Mouse (Mus musculus) embryo, embryonic 10.5 days (tissue): ENCODE data around the gene Sh3bp4.

Source experiments
- DNase-seq: peaks from one replicate; pipeline ENCODE4 v3.0.0-alpha.2; 2015; ENCODE audit warnings: low spot score

Gene Sh3bp4

DNA sequence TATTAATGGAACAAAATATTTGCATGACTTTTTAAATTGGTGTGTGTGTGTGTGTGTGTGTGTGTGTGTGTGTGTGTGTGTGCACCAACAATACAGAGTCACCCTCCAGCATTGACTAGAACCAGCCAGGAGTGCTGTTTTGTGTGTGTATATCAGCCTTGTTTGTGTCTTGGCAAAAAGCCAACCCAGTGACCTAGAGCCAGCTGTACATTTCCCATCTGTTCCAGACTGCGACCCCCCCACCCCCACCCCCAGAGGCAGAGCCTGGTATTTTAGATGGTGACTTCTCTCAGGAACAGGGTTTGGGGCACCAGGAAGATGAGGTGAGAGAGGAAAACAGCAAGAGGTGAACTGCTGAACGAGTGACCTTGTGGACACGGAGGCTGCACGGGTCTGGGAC is 24.2 kb downstream of the Sh3bp4 start:
- no peak for DNase-seq

DNA sequence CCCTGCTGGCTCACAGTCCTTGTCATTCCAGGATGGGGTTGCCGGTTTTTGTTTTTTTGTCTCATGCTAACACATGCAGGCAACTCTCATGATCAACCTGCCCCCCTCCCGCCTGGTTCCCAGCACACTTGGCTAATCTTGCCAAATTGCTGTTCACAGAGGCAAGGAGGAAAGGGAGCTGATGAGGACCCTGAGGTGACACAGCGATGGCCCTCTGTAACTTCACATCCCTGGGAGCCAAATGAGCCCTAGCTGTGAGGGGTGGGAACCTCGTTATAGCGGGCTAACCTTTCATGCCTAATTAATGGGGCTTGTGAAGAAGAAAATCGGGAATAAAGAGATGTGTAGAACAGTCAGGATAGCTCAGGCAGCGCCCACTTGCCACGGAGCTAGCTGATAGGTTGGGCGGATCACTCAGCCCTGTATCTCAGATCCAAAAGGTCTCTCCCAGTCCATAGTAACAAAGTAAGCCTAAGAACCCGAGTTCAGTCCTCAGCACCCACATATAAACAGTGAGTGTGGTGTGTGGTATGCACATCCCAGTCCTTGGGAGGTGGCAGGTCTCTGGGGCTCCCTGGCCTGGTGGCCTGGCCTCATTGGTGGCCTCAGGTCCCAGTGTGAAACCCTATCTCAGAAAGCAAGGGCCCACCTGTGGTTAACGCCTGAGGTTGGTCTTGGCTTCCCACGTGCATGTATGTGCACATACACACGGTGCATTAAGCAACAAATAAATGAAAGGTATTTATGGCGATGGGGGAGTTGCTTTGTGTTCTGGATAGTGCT is 25.6 kb downstream of the Sh3bp4 start:
- DNase-seq: no peak

- DNase-seq: peak; percentile 76
These were observed 32.2 kb downstream of the Sh3bp4 start for GRCm38 (mm10) chr1:89102231-89103003.

DNA sequence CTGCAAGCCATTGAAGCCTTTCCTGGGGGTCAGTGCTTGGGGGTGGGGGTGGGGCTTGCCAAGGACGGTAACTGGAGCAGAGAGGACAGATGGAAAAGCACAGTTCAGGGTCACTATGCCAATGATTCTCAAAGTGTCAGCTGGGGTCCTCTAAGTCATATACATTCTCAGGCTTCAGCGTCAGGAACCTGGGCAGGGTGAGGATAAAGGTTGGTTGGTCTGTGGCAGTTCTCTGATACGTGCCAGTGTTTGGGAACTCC is 32.7 kb downstream of the Sh3bp4 start:
- peak; percentile 54 for DNase-seq

DNA sequence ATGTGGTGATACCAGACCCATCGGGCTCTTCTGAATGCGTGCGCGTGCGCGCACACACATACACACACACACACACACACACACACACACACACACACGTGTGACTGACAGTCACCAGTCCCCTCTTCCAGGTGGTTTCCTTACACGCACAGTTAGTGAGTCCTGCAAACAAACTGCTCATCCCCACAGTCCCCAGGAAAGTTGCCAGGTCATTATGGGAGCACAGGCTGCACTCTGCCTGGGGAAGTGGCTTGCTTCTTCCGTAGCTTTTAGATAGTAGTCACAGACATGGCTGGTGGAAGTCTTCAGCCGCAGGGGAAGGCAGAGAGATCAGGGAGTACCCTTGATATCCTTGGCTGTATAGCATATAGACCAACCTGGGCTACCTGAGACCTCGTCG is 33.3 kb downstream of the Sh3bp4 start:
- DNase-seq: no peak

DNA sequence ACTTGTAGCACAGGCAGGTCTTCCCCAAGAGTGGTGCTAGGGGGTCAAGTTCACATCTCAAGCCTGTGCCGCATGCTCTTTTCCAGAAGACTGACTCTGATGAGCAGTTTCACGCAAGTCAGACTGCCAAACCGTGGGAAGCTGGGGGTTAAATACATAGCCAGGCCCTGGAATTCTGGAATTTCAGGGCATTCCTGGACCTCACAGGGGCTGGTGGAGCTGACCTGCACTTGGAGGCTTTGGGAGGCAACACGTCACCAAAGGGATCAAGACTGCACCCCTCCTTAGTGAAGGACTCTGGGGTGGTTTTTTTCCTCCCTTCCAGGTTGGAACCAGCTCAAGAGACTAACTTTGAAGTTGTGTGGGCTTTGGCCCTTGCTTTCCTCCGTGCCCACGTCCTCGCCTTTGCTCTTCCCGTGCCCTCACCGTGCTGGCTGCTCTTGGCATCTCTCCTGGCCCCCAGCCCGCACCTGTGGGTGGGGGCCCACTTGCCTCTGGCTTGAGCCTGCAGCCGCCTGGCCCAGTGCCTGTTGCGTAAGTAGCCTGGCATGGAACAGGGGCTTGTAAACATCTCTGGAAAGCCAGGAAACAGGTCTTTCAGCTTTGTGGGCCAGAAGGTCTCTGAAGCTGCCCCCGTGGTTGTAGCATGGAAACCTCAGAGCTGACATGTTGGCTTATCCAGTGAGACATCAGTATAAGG is 34.0 kb downstream of the Sh3bp4 start:
- DNase-seq: no peak

GRCm38 (mm10) chr1:89105891-89106830 is 35.9 kb downstream of the Sh3bp4 start:
- no peak for DNase-seq

DNA sequence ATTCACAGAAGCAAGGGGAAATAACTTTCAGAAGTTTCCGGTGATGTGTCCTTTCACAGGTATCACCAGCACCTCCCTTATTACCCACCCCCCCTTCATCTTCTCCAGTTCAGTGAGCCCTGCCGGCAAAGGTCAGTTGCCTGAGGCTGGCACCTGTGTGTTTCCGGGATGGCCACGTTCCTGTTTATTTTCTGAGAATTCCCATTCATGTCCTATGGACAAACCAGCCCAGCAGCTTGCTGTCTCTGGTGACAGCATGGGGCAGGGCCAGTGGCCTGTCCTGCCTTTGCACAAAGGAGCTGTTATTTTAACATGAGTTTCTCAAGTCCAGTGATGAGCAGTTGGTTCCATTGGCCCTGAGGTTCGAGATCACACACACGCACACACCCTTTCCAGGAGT is 37.3 kb downstream of the Sh3bp4 start:
- no peak for DNase-seq

GRCm38 (mm10) chr1:89108340-89108896 is 38.2 kb downstream of the Sh3bp4 start:
- peak; percentile 72 for DNase-seq

DNA sequence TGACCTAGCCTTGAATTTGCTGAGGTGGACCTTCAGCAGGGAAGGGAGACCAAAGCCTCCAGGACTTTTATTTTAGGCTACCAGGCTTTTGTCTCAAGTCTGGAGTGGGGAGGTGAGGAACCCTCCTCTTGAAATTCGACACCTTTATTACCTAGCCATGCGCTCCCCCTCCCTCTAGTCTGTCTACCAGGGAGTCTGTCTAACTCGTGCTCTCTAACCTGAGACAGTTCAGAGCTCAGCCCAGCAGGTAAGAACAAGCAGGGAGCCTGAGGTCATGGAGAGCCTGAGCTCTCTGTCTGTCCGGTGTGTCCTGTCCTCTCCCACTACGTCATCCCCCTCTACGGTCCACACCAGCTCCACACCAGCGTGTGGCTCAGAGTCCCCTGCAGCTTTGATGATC is 39.6 kb downstream of the Sh3bp4 start:
- peak; percentile 55 for DNase-seq

DNA sequence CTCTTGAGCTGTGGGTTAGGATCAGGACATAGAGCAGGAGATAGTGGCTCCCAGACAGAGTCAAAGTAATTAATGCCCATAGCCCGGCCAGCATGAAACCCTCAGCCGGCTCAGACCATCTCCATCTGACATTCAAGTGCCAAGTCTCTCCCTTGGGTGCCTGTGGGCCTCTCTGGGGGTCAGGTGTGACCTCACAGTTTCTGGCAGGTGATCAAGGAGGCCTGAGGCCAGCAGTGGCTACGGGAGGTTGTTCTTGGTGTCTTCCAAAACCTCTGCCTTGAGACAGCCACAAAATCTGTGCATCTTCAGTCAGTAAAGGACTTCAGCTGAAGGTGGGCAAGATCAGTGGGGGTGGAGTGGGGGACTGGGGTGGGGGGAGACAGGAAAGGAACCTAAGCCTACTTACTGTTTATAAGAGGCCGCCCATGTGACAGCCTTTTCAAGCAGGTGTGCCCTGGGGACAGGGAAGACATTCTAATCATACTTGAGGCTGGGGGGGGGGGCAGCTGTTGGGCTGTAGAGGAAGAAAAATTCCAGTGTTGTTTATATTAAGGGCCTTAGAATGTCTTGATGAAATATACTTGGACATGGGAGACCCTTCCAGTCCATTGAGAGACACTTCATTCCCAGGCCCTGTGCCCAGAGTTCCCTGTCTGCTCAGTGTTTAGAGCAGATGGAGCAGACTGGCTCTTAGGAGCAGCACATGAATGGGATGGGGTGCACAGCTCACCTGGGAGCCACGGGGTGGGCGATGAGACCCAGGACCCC is 40.7 kb downstream of the Sh3bp4 start:
- no peak for DNase-seq

GRCm38 (mm10) chr1:89112544-89112943 is 42.3 kb downstream of the Sh3bp4 start:
- DNase-seq: no peak

GRCm38 (mm10) chr1:89113731-89114130 is 43.5 kb downstream of the Sh3bp4 start:
- DNase-seq: no peak

DNA sequence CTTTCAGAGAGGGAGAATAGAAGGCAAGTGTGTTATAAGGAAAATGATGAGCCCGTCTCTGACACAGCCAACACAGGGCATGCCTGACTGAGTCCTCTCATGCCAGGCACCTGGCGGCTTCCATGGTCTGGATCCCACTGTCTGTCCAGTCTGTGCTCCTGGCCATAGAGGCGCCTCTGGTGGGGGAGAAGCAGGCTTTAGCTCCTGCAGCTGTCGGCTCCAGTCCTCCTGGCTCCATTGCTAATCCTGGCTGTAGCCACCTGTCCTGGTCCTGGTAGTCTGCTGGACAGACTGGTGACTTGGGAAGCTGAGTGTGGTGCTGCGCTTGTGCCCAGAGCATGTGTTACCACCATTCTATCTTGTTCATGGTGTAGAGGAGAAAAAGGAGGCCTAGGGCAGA is 46.8 kb downstream of the Sh3bp4 start:
- DNase-seq: no peak

GRCm38 (mm10) chr1:89118076-89118475 is 47.9 kb downstream of the Sh3bp4 start:
- no peak for DNase-seq

DNA sequence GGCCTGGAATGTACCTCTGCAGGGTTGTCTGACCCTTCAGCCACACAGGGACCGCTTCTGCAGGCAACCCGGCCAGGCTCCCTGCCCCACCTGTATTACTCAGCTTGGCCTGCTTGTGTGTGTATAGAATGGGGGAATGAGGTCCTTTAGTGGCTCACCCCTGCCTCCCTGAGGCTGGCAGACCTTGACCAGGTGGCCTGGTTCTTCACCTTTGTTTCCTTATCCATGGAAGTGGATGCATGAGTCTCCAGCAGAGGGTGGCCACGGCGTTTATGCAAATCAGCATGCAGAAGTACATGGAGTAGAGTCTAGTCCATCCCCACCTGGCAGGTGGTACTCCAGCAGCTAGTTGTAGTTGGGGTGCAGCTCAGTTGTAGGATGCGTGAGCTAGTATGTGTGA is 48.6 kb downstream of the Sh3bp4 start:
- no peak for DNase-seq

DNA sequence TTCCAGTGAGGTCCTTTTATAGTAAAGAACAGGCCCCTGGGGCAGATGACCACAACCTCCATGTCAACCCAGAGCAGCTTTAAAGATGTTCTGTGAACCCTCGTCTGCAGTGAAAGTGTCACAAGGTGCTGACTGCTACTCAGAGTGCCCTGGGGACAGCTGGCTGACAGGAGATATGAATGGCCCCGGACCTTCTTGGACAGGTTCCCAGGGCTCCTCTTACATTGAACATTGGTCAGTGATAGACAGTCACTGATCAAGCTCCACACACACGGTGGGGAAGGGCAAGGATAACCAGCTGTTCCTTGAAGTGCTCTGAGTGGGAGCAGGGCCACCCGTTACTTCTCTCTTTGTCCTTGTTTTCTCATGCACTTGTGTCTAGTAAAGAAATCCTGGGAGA is 50.1 kb downstream of the Sh3bp4 start:
- no peak for DNase-seq

DNA sequence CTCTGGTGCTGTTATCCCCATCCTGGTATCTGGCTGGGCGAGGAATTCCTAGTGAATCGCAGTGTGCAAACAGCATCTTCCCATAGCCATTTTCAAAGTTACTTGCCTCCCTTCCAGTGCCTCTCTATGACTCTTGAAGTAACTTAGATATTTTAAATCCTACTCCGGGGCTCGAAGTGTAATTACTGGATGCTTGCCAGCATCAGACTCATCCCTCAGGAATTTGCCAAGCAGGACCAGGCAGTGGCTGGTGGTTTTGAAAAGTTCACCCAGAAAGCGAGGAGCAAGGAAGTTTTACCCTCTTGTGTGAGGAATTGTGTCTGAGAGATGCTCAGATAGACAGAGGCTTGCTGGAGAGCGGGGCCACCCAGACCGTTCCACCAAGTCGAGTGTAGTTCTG is 51.3 kb downstream of the Sh3bp4 start:
- no peak for DNase-seq

DNA sequence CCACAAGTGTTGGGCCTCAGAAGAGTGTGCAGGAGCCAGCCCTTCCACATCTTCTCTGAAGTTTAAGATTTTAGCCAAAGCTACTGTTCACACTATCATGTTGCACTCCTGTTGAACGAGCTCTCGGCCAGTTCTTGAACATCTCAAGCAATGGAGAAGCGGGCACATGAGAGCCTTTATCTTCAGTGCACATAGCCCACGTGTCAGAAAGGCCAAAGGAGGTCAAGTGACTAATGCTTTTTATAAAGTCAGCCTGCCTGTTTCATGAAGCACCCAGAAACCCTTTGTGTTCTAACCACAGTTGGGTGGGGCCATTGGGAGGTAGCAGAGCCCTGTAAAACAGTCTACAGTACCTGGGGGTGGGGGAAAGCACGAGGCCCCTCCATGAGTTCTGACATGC is 52.2 kb downstream of the Sh3bp4 start:
- DNase-seq: no peak

GRCm38 (mm10) chr1:89124076-89124475 is 53.9 kb downstream of the Sh3bp4 start:
- DNase-seq: no peak

DNA sequence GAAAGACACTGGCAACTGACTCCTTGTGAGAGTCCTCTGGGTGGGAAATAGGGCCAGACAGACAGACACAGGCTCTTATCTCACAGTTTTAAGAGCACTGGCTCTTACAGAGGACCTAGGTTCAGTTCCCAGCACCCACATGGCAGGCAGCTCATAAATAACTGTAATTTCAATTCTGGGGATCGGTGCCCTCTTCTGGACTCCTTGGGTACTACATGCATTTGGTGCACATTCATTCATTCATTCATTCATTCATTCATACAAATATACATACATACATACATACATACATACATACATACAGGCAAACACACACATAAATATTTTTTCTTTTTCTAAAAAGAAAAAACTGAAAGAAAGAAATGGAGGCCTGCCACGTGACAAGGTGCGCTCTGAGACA is 56.9 kb downstream of the Sh3bp4 start:
- no peak for DNase-seq
